Mouse (Mus musculus): ENCODE measurements around the gene Serhl.
"Not testable (repeated sequence)": the region's sequence is repeated elsewhere in the genome, so short reads cannot be mapped to it uniquely, and the experiment has no call there.

- TF ChIP-seq CHD2 (IDR thresholded peaks at IDR 0.05; ENCODE audit: low read length); NRF1 (IDR thresholded peaks at IDR 0.05; ENCODE audit: low read depth, low read length); ZNF384 (IDR thresholded peaks at IDR 0.05; ENCODE audit: low read depth, low read length): not testable (repeated sequence)
These were observed 26.7 kb upstream of the Serhl start for GRCm38 (mm10) chr15:83062582-83062981.

All from CH12.LX (cell line).